Mouse (Mus musculus): ENCODE measurements around the gene Magi1. TPM values are rescaled to one million over a fixed set of nuclear protein-coding genes. Genes with fewer than 3 reads are reported as not detected.

Magi1 gene
- polyA plus RNA-seq, 1 experiment from 2014 or later = 9.8 TPM

Other genes starting within 250 kb of the Magi1 start
- gene Slc25a26, start 216.4 kb upstream of the Magi1 start, polyA plus RNA-seq (2015; fragmentation: Nextera tagmentation; extraction: Ambion mirVana) = 7.9 and 9.5 TPM in 2 replicates